Comparison of ENCODE assay signal across 18 mouse cellular contexts in the genomic region with DNA sequence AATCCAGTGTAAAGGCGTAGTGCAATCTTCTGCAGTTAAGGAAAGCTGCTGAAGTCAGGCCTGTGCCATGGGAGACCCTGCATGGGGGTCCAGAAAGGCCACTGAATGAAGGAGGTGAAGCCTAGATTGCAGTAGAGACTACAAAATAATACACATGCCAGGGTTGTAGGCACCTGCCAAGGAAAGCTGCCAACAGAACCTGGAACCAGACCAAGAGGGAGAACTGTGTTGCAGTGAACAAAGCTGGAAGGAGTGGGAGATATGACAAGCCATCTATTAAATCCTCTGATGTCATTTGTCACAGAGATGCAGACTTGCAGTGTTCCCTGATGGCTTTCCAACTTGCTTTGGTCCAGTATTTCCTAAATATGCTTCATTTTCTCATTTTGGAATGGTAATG. TPM values are rescaled to one million over a fixed set of nuclear protein-coding genes. Genes with fewer than 3 reads are reported as not detected.
DNase-seq lines count a peak whose midpoint lies in the region; ATAC-seq and TF ChIP-seq lines count a peak whose summit lies in the region.
"Had no signal": no experiment of that assay in that cellular context is flagged by ENCODE, and none has a peak within 500 bp of the region (broad histone marks: within the 10 kb centered on the region; RNA-seq: fewer than 3 reads in every experiment).

No protein-coding gene starts in this region.

- H3K9ac ChIP-seq in kidney, embryonic 14.5 days (ENCODE audit: low read depth, low read length): no peak overlapping the region
- H3K9ac ChIP-seq in forebrain, postnatal 0 days: no peak overlapping the region
- H3K9ac ChIP-seq: heart, embryonic 12.5 days; limb, embryonic 12.5 days had no signal

- no peak for TF ChIP-seq CTCF in forebrain, postnatal 0 days (IDR thresholded peaks at IDR 0.05; ENCODE audit: low read depth)

- no peaks in the 10 kb centered on the region for H3K36me3 ChIP-seq in kidney, embryonic 14.5 days (ENCODE audit: control insufficient read depth, insufficient read depth, low read length)
- no peaks in the 10 kb centered on the region for H3K36me3 ChIP-seq in forebrain, postnatal 0 days (ENCODE audit: insufficient read depth)
- H3K36me3 ChIP-seq: heart, embryonic 12.5 days; limb, embryonic 12.5 days had no signal

- H3K27me3 ChIP-seq in kidney, embryonic 14.5 days (ENCODE audit: control insufficient read depth, insufficient read depth, low read length): no peaks in the 10 kb centered on the region
- no peaks in the 10 kb centered on the region for H3K27me3 ChIP-seq in forebrain, postnatal 0 days (ENCODE audit: insufficient read depth, low read length)
- H3K27me3 ChIP-seq: limb, embryonic 12.5 days had no signal

- H3K4me2 ChIP-seq in kidney, embryonic 14.5 days (replicated peaks; ENCODE audit: low read depth, low read length): no peak overlapping the region
- H3K4me2 ChIP-seq in forebrain, postnatal 0 days (ENCODE audit: low read depth): no peak overlapping the region
- H3K4me2 ChIP-seq: heart, embryonic 12.5 days; limb, embryonic 12.5 days; midbrain, embryonic 11.5 days had no signal

- H3K4me1 ChIP-seq in kidney, embryonic 14.5 days (ENCODE audit: control insufficient read depth, insufficient read depth, low read length): no peaks in the 10 kb centered on the region
- no peaks in the 10 kb centered on the region for H3K4me1 ChIP-seq in forebrain, postnatal 0 days (ENCODE audit: insufficient read depth)

- no peak overlapping the region for H3K4me3 ChIP-seq in kidney, embryonic 14.5 days (ENCODE audit: low read length)
- no peak overlapping the region for H3K4me3 ChIP-seq in forebrain, postnatal 0 days (ENCODE audit: low read depth, low read length)
- H3K4me3 ChIP-seq: heart, embryonic 12.5 days; limb, embryonic 12.5 days had no signal

- peak; percentile 73 for DNase-seq in adrenal gland, postnatal 10 days
- DNase-seq in adrenal gland, adult 8-10 months: no peak
- peak; percentile 59 for DNase-seq in kidney, adult 18-20 months
- peak; percentile 43 for DNase-seq in brain, adult 2 months (ENCODE audit: low read depth, low spot score)
- peak; percentile 57 for DNase-seq in forebrain, postnatal 0 days
- no peak for DNase-seq in natural killer cell, adult 2 months (ENCODE audit: low spot score in 2 of 2)
- no peak for DNase-seq in thymus, postnatal 14 days
- DNase-seq: embryo, embryonic 11 days; thymus, postnatal 36 days had no signal

- 93% methylated on average over 1 of the region's 1 CpGs for WGBS in kidney, embryonic 14.5 days
- WGBS in forebrain, postnatal 0 days: 67% methylated on average over 1 of the region's 1 CpGs

- no peak overlapping the region for H3K27ac ChIP-seq in kidney, embryonic 14.5 days (ENCODE audit: low read depth, low read length)
- no peak overlapping the region for H3K27ac ChIP-seq in forebrain, postnatal 0 days (ENCODE audit: low read depth, low read length)
- H3K27ac ChIP-seq: limb, embryonic 12.5 days had no signal

- H3K9me3 ChIP-seq in kidney, embryonic 14.5 days (ENCODE audit: control insufficient read depth, low read length): no peaks in the 10 kb centered on the region
- no peaks in the 10 kb centered on the region for H3K9me3 ChIP-seq in forebrain, postnatal 0 days (ENCODE audit: low read length)
- H3K9me3 ChIP-seq: limb, embryonic 12.5 days had no signal

- no peak for ATAC-seq in kidney, embryonic 14.5 days (ENCODE audit: low FRiP score, low TSS enrichment)
- ATAC-seq in forebrain, postnatal 0 days: no peak; the same call in 1 of the 2 replicates
- ATAC-seq: activated CD4-positive, CD25-positive, alpha-beta regulatory T cell, adult 4 months; inflammation-experienced regulatory T-cells, adult 6 months; lung, postnatal 0 days had no signal

RNA-seq across cellular contexts. Expression of a gene that starts 4.4 kb away (rescaled TPM):
- not detected for total RNA-seq in adrenal gland, postnatal 10 days (2021)
- total RNA-seq in adrenal gland, adult 8-10 months (2022): not detected
- polyA plus RNA-seq in kidney, embryonic 14.5 days (2014; fragmentation: Nextera tagmentation; extraction: Ambion mirVana): not detected in 2 replicates
- not detected in 2 replicates for total RNA-seq in forebrain, postnatal 0 days (2014; rRNA removed)
- not detected in 2 replicates for polyA plus RNA-seq in forebrain, postnatal 0 days (2015; fragmentation: Nextera tagmentation; extraction: Ambion mirVana)
- polyA plus RNA-seq: activated CD4-positive, CD25-positive, alpha-beta regulatory T cell, adult 4 months; heart, embryonic 12.5 days; inflammation-experienced regulatory T-cells, adult 6 months; limb, embryonic 12.5 days; lung, postnatal 0 days; midbrain, embryonic 11.5 days; neural tube, embryonic 14.5 days had no signal

RNA-seq across cellular contexts. Expression of a gene that starts 4.7 kb away (rescaled TPM):
- not detected for total RNA-seq in adrenal gland, postnatal 10 days (2021)
- total RNA-seq in adrenal gland, adult 8-10 months (2022): not detected
- polyA plus RNA-seq in kidney, embryonic 14.5 days (2014; fragmentation: Nextera tagmentation; extraction: Ambion mirVana): not detected in 2 replicates
- total RNA-seq in forebrain, postnatal 0 days (2014; rRNA removed): not detected in 2 replicates
- polyA plus RNA-seq in forebrain, postnatal 0 days (2015; fragmentation: Nextera tagmentation; extraction: Ambion mirVana): not detected in 2 replicates
- polyA plus RNA-seq: activated CD4-positive, CD25-positive, alpha-beta regulatory T cell, adult 4 months; heart, embryonic 12.5 days; inflammation-experienced regulatory T-cells, adult 6 months; limb, embryonic 12.5 days; lung, postnatal 0 days; midbrain, embryonic 11.5 days; neural tube, embryonic 14.5 days had no signal

RNA-seq across cellular contexts. Expression of a gene that starts 23.9 kb away (rescaled TPM):
- 1 to 10 TPM; 3.3 to 5.6 TPM for total RNA-seq in adrenal gland, postnatal 10 days (2021)
- under 1 TPM in 3 of 4 experiments, not detected in 1; 0.13 to 0.38 (median 0.15) TPM for total RNA-seq in adrenal gland, adult 8-10 months (2022)
- polyA plus RNA-seq in kidney, embryonic 14.5 days (2014; fragmentation: Nextera tagmentation; extraction: Ambion mirVana): 2.0 and 2.5 TPM in 2 replicates
- not detected in 2 replicates for total RNA-seq in forebrain, postnatal 0 days (2014; rRNA removed)
- polyA plus RNA-seq in forebrain, postnatal 0 days (2015; fragmentation: Nextera tagmentation; extraction: Ambion mirVana): not detected in 2 replicates
- total RNA-seq: ES-E14 had no signal
- polyA plus RNA-seq: activated CD4-positive, CD25-positive, alpha-beta regulatory T cell, adult 4 months; heart, embryonic 12.5 days; limb, embryonic 12.5 days; lung, postnatal 0 days; midbrain, embryonic 11.5 days had no signal

RNA-seq across cellular contexts. Expression of a gene that starts 52.3 kb away (rescaled TPM):
- total RNA-seq in adrenal gland, postnatal 10 days (2021): 1 to 10 TPM; 1.2 to 3.2 TPM
- total RNA-seq in adrenal gland, adult 8-10 months (2022): 1 to 10 TPM; 2.3 to 4.4 (median 3.1) TPM
- 0.15 TPM in 1 of 2 replicates, not detected in the other for polyA plus RNA-seq in kidney, embryonic 14.5 days (2014; fragmentation: Nextera tagmentation; extraction: Ambion mirVana)
- 1.4 and 3.7 TPM in 2 replicates for total RNA-seq in forebrain, postnatal 0 days (2014; rRNA removed)
- polyA plus RNA-seq in forebrain, postnatal 0 days (2015; fragmentation: Nextera tagmentation; extraction: Ambion mirVana): 2.7 and 3.8 TPM in 2 replicates
- total RNA-seq: ES-E14 had no signal
- polyA plus RNA-seq: activated CD4-positive, CD25-positive, alpha-beta regulatory T cell, adult 4 months; heart, embryonic 12.5 days; inflammation-experienced regulatory T-cells, adult 6 months; limb, embryonic 12.5 days; lung, postnatal 0 days had no signal

Comparison
In these comparisons a context has a peak if more than half of its experiments do, and no peak if none do; other contexts are left out.
1. DNase-seq: peak in adrenal gland, postnatal 10 days (single experiment), kidney, adult 18-20 months (single experiment), brain, adult 2 months (single experiment) and forebrain, postnatal 0 days (single experiment); none in adrenal gland, adult 8-10 months (single experiment), natural killer cell, adult 2 months (0 of 2) and thymus, postnatal 14 days (single experiment).